Mouse (Mus musculus) hindbrain, embryonic 12.5 days (tissue): ENCODE data around the gene Snx22. TPM values are rescaled to one million over a fixed set of nuclear protein-coding genes. Genes with fewer than 3 reads are reported as not detected.

Experiments used
- ATAC-seq: fragments of 200-750 bp; cut with Nextera tagmentation; 2 replicates; pipeline ENCODE4 v1.8.0; 2017; ENCODE audit warnings: moderate TSS enrichment; ENCODE audit not compliant: low FRiP score
- H3K27ac ChIP-seq: fragments of 300-500 bp; sonication (generic); 2 replicates; pipeline ENCODE4 v1.5.1; 2016; ENCODE audit warnings: mild to moderate bottlenecking
- H3K27me3 ChIP-seq: fragments of 300-500 bp; sonication (generic); 2 replicates; pipeline ENCODE4 v1.6.1; 2016; ENCODE audit warnings: mild to moderate bottlenecking
- H3K36me3 ChIP-seq: fragments of 300-500 bp; sonication (generic); 2 replicates; pipeline ENCODE4 v1.6.1; 2016; ENCODE audit warnings: mild to moderate bottlenecking
- H3K4me1 ChIP-seq: fragments of 300-500 bp; sonication (generic); 2 replicates; pipeline ENCODE4 v1.6.1; 2016
- H3K4me2 ChIP-seq: fragments of 300-500 bp; sonication (generic); replicated peaks from 2 replicates; pipeline ENCODE4 v1.6.1; 2016; ENCODE audit warnings: mild to moderate bottlenecking
- H3K4me3 ChIP-seq: fragments of 300-500 bp; sonication (generic); 2 replicates; pipeline ENCODE4 v1.5.1; 2016; ENCODE audit warnings: mild to moderate bottlenecking
- H3K9ac ChIP-seq: fragments of 300-500 bp; sonication (generic); 2 replicates; pipeline ENCODE4 v1.6.1; 2016; ENCODE audit warnings: mild to moderate bottlenecking, moderate library complexity
- H3K9me3 ChIP-seq: fragments of 300-500 bp; sonication (generic); replicated peaks from 2 replicates; pipeline ENCODE4 v1.6.1; 2016; ENCODE audit warnings: mild to moderate bottlenecking
- WGBS: fragments of 180-500 bp; shearing (Covaris S2); methylation state at CpG from one replicate; pipeline ENCODE4 v1.1.7; 2016; 5-methylcytosine and 5-hydroxymethylcytosine counted together
- polyA plus RNA-seq: library from polyadenylated mRNA; unstranded; fragments of >200 nt; fragmentation: Nextera tagmentation; extraction: Ambion mirVana; gene quantifications from 2 replicates; pipeline ENCODE4 v1.2.1, GENCODE M21; 2016

Snx22 gene
- polyA plus RNA-seq, 1 experiment from 2014 or later, result 8.7 TPM

DNA sequence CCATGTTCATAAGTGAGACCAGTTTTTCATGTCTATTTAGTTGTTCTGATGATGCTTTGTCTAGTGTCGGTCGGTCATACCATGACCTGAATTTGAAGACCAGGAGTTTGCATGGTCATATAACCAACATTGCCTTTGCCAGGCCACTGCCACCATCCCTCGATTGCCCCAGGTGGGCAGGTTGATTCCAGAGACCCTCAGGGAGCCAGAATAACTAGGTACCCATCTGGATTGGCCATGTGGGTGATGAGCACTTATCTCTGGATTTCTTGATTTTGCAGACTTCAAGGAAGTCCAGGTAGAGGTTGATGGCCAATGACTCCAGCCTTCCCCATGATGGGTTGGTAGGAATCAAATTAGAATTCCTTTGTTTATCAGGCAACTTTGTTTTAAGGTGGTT, 26.3 kb downstream of the Snx22 start:
- Histone ChIP-seq H3K4me3 (no peak overlapping the region), H3K4me2 (no peak overlapping the region), H3K27ac (no peak overlapping the region), H3K9me3 (no peaks in the 10 kb centered on the region), H3K9ac (no peak overlapping the region), H3K4me1 (no peaks in the 10 kb centered on the region), H3K27me3 (no peaks in the 10 kb centered on the region), H3K36me3 (peaks cover 29% of the 10 kb centered on the region)
- ATAC-seq, result no peak
- 97% methylated on average over 3 of the region's 3 CpGs for WGBS

DNA sequence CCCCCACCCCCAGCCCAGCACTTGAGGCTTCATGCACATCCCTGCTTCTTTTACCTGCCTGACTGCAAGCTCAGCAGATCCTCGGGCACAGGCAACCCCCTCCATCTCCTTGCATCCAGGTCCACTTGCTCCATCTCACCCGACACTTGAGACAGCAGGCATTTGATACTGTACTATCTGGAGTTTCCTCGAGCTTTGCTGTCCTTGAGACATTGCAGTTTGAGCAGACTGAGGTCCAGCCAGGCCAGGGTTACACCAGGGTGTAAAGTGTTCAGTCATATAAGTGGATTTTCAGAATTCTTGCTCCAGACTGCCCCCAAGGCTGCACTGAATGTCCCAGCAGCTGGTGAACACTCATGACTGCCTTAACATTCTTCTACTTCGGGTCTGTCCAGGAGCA, 27.2 kb downstream of the Snx22 start:
- peaks cover 29% of the 10 kb centered on the region for H3K36me3 ChIP-seq
- ATAC-seq, result no peak
- no peaks in the 10 kb centered on the region for H3K4me1 ChIP-seq
- no peak overlapping the region for H3K4me3 ChIP-seq
- no peak overlapping the region for H3K27ac ChIP-seq
- 91% methylated on average over 4 of the region's 4 CpGs for WGBS
- no peak overlapping the region for H3K4me2 ChIP-seq
- H3K9ac ChIP-seq, result no peak overlapping the region
- no peaks in the 10 kb centered on the region for H3K9me3 ChIP-seq
- H3K27me3 ChIP-seq, result no peaks in the 10 kb centered on the region

DNA sequence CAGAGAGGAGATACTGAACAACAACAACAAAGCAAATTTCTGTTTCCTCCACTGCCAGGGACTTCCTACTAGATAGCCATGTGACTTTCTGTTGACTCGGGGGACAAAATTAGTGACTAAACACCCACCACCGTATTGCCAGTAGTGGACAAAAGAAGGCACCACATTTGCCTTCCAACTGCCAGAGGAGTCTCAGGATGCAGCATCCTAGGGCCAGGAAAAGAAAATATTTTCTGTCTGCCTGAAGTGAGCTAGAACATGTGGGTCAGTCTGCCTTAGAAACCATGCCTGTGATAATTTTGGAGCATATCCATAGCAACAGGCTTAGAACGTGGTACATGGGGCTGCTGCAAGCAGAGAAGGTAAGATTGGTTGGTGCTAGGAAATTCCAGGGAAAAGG, 28.7 kb downstream of the Snx22 start:
- no peaks in the 10 kb centered on the region for H3K9me3 ChIP-seq
- WGBS, result 95% methylated on average over 3 of the region's 3 CpGs
- H3K27me3 ChIP-seq, result no peaks in the 10 kb centered on the region
- H3K4me2 ChIP-seq, result no peak overlapping the region
- no peak overlapping the region for H3K4me3 ChIP-seq
- H3K9ac ChIP-seq, result no peak overlapping the region
- H3K36me3 ChIP-seq, result peaks cover 29% of the 10 kb centered on the region
- no peaks in the 10 kb centered on the region for H3K4me1 ChIP-seq
- ATAC-seq, result no peak
- no peak overlapping the region for H3K27ac ChIP-seq

- Histone ChIP-seq H3K4me3 (no peak overlapping the region), H3K36me3 (peaks cover 29% of the 10 kb centered on the region), H3K27me3 (no peaks in the 10 kb centered on the region), H3K9me3 (no peaks in the 10 kb centered on the region), H3K9ac (no peak overlapping the region), H3K4me1 (no peaks in the 10 kb centered on the region), H3K4me2 (no peak overlapping the region), H3K27ac (no peak overlapping the region)
- no peak for ATAC-seq
- 80% methylated on average over 4 of the region's 4 CpGs for WGBS
Observed at GRCm38 (mm10) chr9:66039290-66039689, 30.2 kb downstream of the Snx22 start.

GRCm38 (mm10) chr9:66038581-66038980, 30.9 kb downstream of the Snx22 start:
- no peaks in the 10 kb centered on the region for H3K27me3 ChIP-seq

GRCm38 (mm10) chr9:66038082-66038481, 31.4 kb downstream of the Snx22 start:
- peaks cover 39% of the 10 kb centered on the region for H3K36me3 ChIP-seq
- H3K4me1 ChIP-seq, result no peaks in the 10 kb centered on the region

More at GRCm38 (mm10) chr9:66038581-66038980, 30.9 kb downstream of the Snx22 start:
- Histone ChIP-seq H3K36me3 (peaks cover 36% of the 10 kb centered on the region), H3K4me2 (no peak overlapping the region), H3K9me3 (no peaks in the 10 kb centered on the region), H3K4me1 (no peaks in the 10 kb centered on the region), H3K9ac (no peak overlapping the region), H3K27ac (no peak overlapping the region), H3K4me3 (no peak overlapping the region)
- 95% methylated on average over 4 of the region's 4 CpGs for WGBS
- ATAC-seq, result no peak

DNA sequence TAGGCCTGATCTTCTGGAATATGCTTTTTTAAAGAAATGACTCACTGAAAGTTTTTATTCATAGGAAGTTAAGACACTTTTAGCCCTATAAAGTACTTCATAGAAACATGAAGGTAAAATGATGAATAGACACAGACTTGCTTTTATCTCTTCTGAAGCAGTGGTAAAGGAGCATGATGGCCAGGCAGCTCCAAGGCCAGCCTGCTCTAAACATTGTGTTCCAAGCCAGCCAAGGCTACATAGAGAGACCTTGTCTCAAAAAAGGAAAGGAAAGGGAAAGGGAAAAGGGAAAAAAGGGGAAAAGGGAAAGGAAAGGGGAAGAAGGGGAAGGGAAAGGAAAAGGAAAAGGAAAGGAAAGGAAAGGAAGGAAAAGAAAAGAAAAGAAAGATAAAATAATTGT, 48.9 kb downstream of the Snx22 start:
- H3K27ac ChIP-seq, result no peak overlapping the region
- no peaks in the 10 kb centered on the region for H3K9me3 ChIP-seq
- no peak for ATAC-seq
- H3K4me2 ChIP-seq, result no peak overlapping the region
- H3K4me1 ChIP-seq, result no peaks in the 10 kb centered on the region
- peaks cover 22% of the 10 kb centered on the region; the same call in 1 of the 2 replicates for H3K36me3 ChIP-seq
- H3K9ac ChIP-seq, result no peak overlapping the region
- H3K27me3 ChIP-seq, result no peaks in the 10 kb centered on the region
- no peak overlapping the region for H3K4me3 ChIP-seq

More at GRCm38 (mm10) chr9:66038082-66038481, 31.4 kb downstream of the Snx22 start:
- no peaks in the 10 kb centered on the region for H3K27me3 ChIP-seq
- no peaks in the 10 kb centered on the region for H3K9me3 ChIP-seq
- no peak overlapping the region for H3K9ac ChIP-seq
- no peak overlapping the region for H3K4me3 ChIP-seq
- H3K27ac ChIP-seq, result no peak overlapping the region
- 95% methylated on average over 4 of the region's 4 CpGs for WGBS
- H3K4me2 ChIP-seq, result no peak overlapping the region
- ATAC-seq, result no peak

Other genes with a start within 250 kb of the Snx22 start
- gene Zfp609, start 242.2 kb downstream of the Snx22 start, polyA plus RNA-seq, result 11.3 and 14.0 TPM in 2 replicates
- gene Pclaf, start 179.5 kb downstream of the Snx22 start, polyA plus RNA-seq, result 117 and 128 TPM in 2 replicates
- gene Trip4, start 160.9 kb downstream of the Snx22 start, polyA plus RNA-seq, result 37.4 and 41.7 TPM in 2 replicates
- 24.4 and 24.8 TPM in 2 replicates for gene Csnk1g1, start 160.8 kb downstream of the Snx22 start, polyA plus RNA-seq
- 456 and 477 TPM in 2 replicates for gene Ppib, start 9.5 kb downstream of the Snx22 start, polyA plus RNA-seq
- 130 and 139 TPM in 2 replicates for gene Snx1, start 56.9 kb upstream of the Snx22 start, polyA plus RNA-seq
- 123 and 126 TPM in 2 replicates for gene Ciao2a, start 56.9 kb upstream of the Snx22 start, polyA plus RNA-seq
- 3.7 and 3.8 TPM in 2 replicates for gene Dapk2, start 88.5 kb upstream of the Snx22 start, polyA plus RNA-seq